Mouse (Mus musculus) kidney, adult 9 months (tissue): ENCODE data around the gene Kif5a.
"Not testable (repeated sequence)": the region's sequence is repeated elsewhere in the genome, so short reads cannot be mapped to it uniquely, and the experiment has no call there.

ENCODE experiments used
- DNase-seq: peaks from one replicate; pipeline ENCODE4 v3.0.0; 2022

The Kif5a gene

DNA sequence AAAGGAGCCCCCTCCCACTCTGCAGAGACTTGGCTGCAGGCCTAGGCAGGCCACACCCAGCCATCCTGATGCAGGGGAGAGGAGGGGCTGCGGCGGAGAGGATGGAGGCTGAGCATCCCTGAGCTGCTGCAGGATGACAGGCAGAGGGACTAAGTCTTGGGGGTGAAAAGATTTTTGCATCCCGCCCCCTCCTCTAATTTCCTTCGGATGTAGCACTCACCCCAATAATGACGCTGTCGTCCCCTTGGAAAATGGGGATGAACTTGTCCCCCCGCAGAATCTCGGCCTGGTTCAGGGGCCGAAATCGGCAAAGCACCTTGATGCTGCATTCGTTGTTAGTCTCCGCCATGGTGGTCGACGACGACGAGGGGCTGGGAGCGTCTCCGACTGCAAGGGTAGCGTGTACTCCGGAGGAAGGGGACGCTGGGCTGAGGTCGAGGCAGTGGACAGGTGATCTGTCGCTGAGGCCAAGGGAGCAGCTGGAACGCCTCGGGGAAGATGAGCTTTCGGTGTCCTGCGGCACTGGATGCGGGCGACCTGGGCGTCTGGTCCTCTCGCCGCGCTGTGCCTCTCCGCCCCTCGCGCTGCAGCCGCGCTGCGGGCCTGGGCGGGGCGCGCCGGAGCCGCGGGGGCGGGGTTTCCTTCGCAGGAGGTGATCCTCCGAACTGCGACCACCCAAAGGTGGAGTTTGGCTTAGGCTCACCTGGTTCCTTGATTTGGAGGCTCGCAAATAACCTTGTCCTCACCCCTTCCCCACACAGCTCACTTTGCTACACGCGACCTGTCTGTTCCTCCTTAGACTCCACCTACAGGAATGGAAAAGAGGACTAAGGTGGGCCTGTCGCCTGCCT, at the start of gene Kif5a:
TSS of gene Kif5a (minus strand) at position 801 of the 851 bp plus-strand sequence.
- no peak for DNase-seq

DNA sequence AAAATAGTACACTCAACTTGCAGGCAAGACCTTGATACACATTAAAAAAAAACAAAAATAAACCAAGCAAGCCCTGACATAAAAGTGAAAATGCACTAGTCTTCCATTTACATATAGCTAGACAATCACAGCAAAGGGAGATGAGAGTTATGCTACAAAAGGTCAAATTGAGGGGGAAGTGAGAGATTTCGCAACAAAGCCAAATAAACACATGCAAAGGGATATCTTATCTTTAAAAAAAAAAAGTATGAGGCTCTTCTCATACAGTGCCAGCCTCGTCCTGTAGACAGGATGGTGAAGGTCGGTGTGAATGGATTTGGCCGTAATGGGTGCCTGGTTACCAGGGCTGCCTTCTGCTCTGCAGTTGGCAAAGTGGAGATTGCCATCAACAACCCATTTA, 49.7 kb upstream of the Kif5a start:
- DNase-seq: no peak

DNA sequence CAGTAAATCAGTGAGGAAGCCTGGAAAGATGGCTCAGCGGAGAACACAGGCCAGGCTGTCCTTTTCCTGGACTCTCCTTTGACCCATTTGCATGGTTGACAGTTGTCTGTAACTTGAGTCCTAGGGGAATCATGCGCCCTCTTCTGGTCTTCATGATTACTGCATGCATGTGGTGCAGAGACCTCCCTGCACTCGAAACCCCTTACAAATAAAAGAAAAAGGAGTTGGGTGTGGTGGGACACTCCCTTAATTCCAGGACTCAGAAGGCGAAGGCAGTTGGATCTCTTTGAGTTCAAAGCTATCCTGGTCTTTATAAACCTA, 49.2 kb upstream of the Kif5a start:
- DNase-seq: peak; percentile 91

DNA sequence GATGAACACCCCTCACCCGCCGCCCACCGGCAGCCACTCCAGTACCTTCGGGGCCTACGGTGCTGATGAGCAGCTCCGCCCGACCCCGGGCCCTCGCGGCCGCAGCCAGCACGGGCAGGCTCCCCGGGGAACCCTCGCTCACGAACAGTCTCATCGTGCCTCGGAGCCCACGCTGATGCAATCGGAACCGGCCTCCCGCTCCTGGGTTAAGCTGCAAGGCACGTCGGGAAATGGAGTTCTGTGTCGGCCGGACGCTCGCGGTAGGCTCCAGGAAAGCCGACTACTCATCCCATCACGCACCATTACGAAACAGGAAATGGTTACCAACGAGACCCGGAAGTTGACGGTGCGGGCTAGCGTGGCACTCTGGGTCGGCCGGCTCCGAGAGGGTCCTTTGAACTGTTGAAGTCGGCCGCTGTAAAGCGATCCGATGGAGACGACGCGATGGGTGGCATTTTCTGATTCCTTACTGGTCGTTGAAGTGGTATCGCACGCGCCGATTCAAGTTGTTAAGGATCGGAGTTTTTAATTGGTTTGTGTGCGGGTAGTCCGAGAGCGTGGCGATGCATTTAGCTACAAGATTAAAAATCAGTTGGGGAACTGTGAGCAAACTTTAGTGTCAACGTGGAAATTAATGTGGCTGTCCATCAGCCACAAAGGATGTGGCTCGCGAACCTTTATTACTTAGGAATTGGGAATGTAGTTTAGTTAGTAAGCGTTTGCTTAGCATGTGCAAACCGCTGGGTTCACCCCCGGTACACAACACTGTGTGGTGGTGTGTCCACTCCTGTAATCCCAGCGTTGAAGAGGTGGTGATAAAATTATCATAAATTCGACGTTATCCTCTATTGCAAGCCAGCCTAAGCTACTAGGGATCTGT, 48.6 kb upstream of the Kif5a start, which contains the start of gene Mars:
TSS of gene Mars (minus strand) at position 311 of the 880 bp plus-strand sequence.
- peak; percentile 98 for DNase-seq

DNA sequence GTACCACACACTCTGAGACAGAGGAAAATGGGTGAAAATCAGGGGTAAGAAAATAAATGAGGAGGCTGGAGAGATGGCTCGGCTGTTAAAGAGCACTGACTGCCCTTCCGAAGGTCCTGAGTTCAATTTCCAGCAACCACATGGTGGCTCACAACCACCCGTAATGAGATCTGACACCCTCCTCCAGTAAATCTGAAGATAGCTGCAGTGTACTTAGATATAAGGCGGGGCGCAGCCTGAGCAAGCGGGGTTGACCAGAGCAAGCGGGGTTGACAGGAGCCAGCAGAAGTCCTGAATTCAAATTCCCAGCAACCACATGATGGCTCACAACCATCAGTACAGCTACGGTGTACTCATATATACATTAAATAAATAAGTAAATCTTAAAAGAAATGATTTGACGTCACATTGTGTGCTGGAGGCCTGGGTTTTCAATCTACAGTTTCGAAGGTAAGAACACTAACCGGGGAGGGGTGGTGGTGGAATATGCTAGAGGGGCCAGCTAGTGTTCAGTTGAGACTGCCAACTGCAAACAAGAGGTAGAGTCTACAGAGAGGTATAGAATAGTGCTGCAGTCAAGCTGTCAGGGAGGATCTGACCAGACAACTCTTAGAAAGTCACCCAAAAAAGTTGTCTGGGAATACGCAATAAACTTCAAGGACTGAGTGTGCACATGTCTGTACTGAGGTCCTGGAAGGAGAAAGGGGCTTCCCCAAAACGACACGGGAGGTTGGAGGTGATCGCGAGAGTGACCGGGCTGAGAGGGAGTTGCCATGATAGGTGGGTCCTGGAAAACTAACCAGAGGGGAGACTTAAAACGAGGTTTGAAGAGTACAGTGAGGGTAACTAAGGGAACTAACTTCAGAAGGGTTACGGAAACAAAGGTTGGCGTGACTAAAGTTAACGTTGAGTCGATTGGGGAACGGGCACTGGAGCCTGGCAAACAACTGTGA, 47.7 kb upstream of the Kif5a start:
- DNase-seq: no peak

DNA sequence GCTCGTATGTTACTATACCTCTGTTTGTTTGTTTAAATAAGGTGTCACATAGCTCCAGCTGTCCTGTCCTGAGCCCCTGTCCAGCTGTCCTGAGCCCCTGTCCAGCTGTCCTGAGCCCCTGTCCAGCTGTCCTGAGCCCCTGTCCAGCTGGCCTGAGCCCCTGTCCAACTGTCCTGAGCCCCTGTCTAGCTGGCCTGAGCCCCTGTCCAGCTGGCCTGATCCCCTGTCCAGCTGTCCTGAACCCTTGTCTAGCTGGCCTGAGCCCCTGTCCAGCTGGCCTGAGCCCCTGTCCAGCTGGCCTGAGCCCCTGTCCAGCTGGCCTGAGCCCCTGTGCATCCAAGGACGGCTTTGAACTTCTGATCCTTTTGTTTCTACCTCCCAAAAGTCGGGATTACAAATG, 46.0 kb upstream of the Kif5a start:
- not testable (repeated sequence) for DNase-seq

DNA sequence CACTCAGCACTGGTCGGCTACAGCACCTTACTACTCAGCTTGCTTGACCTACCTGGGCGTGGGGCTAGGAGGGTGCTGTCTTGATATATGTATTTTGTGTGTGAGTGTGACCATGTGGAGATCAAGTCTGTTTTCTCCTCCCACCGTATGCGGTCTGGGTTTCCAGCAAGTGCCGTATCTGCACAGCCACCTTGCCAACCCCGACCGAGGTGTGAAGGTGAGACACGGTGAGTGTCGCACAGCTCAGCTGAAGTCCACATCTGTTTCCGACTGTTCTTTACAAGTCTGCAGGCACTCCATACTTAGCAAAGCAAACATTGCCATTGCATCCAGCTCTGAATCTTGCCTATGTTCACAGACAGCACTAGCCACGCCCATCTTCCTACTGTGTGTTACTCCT, 40.0 kb upstream of the Kif5a start:
- DNase-seq: no peak

DNA sequence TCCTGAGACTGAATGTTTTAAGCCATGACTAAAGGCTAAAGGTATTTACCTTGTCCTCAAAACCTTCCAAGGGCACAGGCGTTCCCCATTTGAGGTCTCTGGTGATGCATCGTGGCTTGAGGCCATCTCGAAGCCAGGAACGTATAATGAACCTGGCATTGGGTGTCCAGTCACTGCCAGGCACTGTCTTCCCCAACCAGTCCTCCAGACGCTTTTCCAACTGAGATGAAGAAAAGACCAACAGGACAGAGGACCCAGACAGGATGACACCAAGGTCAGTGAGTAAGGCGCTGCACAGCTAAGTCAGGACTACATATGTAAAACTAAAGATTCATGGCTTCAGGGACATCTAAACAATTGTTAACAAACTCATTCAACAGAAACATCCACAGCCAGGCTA, 37.2 kb upstream of the Kif5a start:
- DNase-seq: no peak

DNA sequence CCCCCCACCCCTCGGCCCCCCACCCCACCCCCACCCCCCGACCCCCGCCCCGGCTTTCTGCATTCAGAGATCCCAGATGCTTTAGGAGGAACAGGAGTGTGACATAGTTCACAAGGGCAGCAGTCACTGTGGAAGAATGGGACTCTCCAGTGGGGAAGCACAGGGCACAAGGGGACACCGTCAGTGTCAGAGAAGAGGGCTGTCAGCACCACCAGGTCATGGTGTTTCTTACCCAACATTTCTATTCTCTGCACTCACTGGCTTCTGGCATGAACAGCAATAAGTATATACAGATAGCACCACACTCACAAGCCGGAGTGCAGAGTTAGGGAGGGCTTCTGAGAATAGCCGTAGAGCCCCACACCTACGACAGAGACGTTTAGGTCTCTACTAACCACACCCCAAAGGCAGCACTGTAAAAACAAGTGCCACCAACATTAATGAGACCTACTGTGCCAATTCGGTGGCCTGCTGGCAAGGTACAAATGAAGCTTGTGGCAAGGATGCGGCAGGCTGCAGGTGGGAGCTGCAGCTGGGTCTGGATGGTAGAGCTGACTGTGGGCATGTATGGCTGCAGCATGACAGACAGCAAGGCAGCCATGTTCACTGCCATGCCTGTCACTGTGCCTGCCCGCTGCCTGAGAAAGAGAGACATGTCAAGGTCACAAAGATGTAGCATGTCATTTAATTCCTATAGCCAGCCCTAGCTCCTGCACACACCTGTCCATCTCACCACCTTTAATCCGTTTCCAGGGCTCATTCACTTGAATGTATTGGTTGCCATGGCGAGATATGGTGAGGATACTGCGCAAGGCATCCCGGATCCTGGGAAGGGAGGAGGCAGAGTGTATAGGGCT, 34.1 kb upstream of the Kif5a start:
- no peak for DNase-seq

DNA sequence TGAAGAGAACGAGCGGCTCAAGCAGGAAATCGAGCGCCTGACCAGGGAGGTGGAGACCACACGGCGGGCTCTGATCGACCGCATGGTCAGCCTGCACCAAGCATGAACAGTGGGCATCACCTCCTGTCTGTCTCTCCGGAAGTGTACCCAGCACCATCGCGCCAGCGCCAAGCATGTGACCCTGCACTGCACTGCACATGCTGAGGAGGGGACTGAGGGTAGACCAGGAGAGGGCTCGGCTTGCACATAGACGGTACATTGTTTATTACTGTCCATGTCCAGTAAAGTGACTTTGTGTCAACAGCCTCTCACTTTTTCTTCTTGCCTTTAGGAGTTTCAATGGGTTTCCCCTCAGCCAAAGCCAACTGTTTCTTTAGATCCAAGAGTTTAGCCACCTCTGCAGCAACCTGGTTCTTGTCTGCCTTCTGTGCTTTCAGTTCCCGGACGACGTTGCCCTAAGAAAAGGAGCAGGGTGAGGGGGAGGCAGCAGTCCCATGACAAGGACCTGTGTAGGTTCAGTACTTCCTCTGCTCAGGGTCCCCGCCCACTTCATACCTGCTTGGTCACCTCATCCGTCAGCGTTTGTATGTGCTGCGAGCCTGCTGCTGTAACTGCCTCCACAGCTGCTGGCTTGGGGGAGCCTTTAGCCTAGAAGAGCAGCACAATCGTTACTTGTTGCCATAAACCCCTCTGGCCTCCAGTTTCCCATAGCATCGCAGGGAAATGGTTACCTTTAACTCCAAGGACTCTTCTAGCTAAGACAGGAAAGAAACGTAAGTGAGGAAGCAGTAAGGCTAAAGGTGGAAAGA, 33.0 kb upstream of the Kif5a start:
- DNase-seq: no peak

DNA sequence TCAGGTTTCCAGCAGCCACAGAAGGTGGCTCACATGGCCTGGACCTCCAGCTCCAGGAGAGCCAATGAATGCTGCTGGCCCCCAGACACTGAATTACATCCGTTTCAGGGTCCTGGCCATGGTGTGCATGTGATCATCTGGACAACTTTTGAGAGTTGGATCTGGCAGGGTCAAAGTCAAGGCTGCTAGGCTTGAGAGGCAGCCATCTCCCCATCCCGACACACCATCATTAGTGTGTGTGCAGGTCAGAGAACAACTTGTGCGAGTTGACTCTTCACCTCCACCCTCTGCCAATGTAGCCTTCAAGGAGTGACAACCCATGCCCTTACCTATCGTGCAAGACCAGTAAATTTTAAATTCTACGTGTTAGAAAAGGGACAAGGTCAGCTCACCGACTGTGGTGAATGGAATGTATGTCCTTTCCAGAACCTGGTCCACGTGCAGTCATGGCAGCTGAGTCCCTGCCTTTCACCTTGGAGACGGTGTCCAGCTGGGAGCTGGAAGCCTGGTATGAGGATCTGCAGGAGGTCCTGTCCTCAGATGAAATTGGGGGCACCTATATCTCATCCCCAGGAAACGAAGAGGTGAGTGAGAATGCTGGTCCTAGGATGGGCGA, 31.9 kb upstream of the Kif5a start:
- peak; percentile 38 for DNase-seq

DNA sequence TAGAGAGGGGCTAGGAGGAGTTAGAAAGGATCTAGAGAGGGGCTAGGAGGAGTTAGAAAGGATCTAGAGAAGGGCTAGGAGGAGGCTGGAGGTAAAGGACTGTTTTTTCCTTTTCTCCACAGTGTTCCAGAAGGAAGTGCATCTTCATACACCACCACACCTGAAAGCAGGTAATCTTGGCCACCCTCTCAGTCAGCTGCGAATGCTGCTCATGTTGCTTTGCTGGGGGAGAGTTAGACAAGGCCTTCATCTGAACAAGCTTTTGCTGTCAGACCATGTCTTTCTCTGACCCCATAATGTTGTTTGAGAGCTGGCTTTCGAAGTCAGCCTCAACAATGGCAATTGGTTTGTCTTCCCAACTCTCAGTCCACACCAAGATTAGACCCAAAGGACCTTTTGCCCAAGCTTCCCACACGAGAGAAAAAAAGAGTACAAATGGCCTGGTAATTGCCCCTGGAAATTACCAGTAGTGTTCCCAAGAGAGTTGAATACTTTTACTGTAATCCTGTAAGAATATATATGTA, 30.5 kb upstream of the Kif5a start:
- no peak for DNase-seq

DNA sequence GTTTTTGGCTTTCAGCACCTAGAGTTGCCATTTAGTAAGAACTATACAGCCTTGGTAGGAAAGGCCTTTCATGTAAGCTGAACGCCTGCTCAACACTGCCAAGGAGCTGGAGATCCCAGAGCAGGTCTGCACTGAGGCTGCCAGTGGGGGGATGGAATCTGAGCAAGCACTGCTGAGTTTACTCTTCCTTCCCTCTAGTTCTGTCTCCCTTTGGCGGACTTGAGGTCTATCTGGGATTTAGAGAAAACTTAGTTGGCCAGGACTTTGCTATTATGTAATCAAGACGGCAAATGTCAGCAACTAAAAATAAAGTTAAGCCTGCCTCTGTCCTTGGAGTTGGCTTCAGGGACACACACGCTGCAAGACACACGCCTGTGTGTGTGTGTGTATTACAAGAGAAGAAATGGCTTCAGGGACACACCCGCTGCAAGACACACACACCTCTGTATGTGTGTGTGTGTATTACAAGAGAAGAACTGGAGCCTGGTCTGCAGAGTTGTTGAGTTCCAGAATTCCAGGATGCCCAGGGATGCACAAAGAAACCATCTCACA, 29.9 kb upstream of the Kif5a start:
- peak; percentile 70 for DNase-seq

DNA sequence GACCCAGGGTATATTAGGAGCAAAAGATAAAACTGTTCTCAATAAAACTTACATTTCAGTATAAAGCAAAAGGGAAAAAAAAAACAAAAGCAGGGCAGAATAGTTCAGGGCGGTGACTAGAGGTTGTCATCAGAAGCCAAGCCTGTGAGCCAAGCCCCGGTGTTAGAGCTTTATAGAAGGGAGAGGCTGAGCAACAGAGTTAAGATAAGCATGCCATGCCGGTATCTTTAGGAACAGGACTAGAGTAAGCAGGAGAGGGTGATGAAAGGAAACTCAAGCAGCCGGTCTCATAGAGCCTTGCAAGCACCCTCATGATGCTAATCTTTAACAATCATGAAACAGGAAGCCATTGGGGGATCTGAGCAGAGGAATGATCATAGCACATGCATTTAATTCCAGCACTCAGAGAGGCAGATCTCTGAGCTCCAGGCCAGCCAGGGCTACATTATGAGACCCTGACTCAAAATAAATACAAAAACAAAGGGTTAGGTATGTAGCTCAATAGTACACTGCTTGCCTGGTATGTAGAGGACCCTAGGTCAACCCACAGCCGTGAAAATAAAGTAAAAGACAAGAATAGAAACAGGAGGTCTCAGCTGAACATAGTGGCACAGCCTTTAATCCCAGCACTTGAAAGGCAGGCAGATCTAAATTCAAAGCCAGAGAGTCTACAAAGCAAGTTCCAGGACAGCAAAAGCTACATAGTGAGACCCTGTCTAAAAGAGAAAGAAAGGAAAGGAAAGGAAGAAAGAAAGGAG, 28.9 kb upstream of the Kif5a start:
- DNase-seq: no peak

DNA sequence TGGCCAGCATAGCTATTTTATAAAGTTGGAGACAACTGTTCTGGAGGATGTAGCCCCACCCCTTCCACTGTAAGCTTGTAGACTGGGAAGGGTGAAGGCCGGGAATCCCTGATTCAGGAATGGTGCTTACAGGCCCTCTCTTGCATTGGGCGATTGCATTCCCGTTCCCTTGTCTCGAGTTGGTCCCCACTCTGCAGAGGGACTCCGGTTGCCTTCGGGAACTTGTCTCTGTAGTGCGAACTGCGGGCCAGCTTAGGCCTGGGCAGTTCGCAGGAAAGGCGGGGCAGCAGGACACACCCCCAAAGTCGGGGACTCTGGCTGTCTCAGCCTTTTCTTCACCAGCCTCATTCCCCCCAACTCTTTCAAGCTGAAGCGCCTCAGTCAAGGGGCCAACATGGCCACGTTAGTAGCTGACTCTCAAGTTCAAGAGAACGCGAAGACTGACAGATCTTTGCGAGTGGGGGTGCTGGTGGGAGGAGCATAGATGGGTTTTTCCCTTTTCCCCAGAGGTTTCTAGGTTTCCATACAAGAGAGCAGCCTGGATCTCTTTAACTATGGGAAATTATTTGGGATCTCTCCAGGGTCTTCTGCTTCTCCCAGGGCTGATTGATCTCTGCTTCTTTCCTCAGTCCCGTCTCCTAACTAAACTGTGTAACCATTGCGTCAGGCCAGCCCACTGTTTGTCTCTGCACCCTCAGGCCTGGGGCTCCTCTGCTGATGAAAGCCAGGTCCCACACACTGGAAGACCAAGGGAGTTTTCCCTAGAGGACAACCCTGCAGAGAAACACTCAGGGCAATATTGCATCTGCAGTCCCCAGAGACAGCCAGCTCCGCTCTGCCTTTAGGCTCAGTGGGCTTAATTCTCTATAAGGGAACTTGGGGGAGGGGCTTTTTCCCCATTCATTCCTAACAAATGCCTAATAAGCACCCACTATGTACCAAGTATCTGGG, 28.1 kb upstream of the Kif5a start:
- DNase-seq: peak; percentile 68

DNA sequence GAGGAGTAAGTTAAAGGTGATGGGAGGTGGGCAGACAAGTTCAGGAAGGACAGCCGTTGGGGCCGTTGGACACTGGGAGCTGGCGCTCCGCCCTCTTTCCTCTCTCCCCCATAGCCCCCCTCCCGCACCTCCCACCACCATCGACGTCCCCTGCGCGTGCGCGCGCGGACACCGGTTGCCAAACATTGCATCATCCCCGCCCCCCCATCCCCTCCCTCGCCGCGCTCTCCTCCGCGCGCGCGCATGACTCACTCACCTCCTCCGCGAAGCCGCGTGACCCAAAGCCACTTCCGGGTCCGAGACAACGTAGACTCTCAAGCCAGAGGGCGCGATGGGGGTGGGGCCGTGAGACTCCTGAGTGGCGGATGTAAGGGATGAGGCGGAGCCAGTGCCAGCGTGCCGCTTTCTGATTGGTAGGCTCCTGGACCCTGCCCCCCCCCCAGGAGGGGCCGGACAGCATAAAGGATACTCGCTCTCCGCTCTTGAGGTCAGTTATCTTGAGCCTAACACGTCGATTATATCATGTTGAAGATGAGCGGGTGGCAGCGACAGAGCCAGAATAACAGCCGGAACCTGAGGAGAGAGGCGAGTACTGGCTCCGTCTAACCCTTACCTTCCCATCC, 27.3 kb upstream of the Kif5a start:
- peak; percentile 100 for DNase-seq

DNA sequence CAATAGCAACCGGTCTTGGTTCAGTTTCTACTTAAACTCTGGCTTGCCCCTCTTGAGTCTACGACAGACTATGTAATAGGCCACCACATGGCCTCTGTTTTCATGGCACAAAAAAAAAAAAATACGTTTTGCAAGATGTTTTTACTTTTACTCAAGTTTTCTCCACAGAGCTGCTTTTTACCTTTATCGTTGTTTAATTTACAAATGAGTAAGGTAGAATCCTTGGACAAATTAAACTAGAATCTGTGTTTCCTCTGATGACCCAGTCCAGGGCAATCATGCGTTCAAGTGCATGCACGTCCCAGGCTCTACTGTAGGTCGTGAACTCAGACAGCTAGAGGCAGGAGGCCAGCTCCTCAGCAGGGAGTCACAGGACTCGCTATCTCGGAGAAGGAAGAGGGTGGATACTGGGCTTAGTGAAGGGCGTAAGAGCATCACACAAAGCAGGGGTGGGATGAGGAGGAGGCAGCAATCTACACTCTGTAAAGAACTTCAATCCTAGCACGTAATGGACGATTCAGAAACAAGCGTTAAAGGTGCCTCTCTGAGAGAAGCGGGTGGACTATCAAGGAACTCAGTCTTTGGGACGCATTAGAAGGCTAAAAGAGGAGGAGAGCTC, 26.5 kb upstream of the Kif5a start:
- peak; percentile 89 for DNase-seq
